Comparison of ENCODE assay signal across 8 mouse cellular contexts in genomic region chr3:88408953-88409352, GRCm38 (mm10). TPM values are rescaled to one million over a fixed set of nuclear protein-coding genes. Genes with fewer than 3 reads are reported as not detected.
A peak's percentile ranks its signal among the peaks of the same experiment; 100 is the strongest.
DNase-seq lines count a peak whose midpoint lies in the region; ATAC-seq and TF ChIP-seq lines count a peak whose summit lies in the region.
"Had no signal": no experiment of that assay in that cellular context is flagged by ENCODE, and none has a peak within 500 bp of the region (broad histone marks: within the 10 kb centered on the region; RNA-seq: fewer than 3 reads in every experiment).

No protein-coding gene starts in this region.

- peak overlapping the region; percentile 85 for H3K4me3 ChIP-seq in megakaryocyte, embryonic 14.5 days (replicated peaks)
- peak overlapping the region; percentile 59 for H3K4me3 ChIP-seq in embryonic fibroblast, embryonic 13.5 days (ENCODE audit: insufficient read depth, low read length)
- peak overlapping the region; percentile 71 for H3K4me3 ChIP-seq in limb, embryonic 13.5 days
- H3K4me3 ChIP-seq in stomach, embryonic 15.5 days (replicated peaks): peak overlapping the region; percentile 68

- H3K27me3 ChIP-seq in megakaryocyte, embryonic 14.5 days (replicated peaks): no peaks in the 10 kb centered on the region
- H3K27me3 ChIP-seq in limb, embryonic 13.5 days: no peaks in the 10 kb centered on the region
- no peaks in the 10 kb centered on the region for H3K27me3 ChIP-seq in stomach, embryonic 15.5 days (replicated peaks)

- H3K4me1 ChIP-seq in megakaryocyte, embryonic 14.5 days: peaks cover 66% of the 10 kb centered on the region
- peaks cover 16% of the 10 kb centered on the region; the same call in 1 of the 2 replicates for H3K4me1 ChIP-seq in embryonic fibroblast, embryonic 13.5 days (ENCODE audit: control insufficient read depth, insufficient read depth, low read length)
- peaks cover 33% of the 10 kb centered on the region for H3K4me1 ChIP-seq in limb, embryonic 13.5 days
- peaks cover 12% of the 10 kb centered on the region for H3K4me1 ChIP-seq in stomach, embryonic 15.5 days

- peak overlapping the region; percentile 68 for H3K4me2 ChIP-seq in limb, embryonic 13.5 days (replicated peaks)
- H3K4me2 ChIP-seq in stomach, embryonic 15.5 days: peak overlapping the region; percentile 77

- no peak overlapping the region for H3K27ac ChIP-seq in embryonic fibroblast, embryonic 13.5 days (ENCODE audit: insufficient read depth, low read length)
- no peak overlapping the region for H3K27ac ChIP-seq in limb, embryonic 13.5 days
- peak overlapping the region; percentile 18; the same call in 1 of the 2 replicates for H3K27ac ChIP-seq in stomach, embryonic 15.5 days

- H3K9ac ChIP-seq in limb, embryonic 13.5 days: peak overlapping the region; percentile 92
- H3K9ac ChIP-seq in stomach, embryonic 15.5 days: peak overlapping the region; percentile 78

- no peaks in the 10 kb centered on the region for H3K9me3 ChIP-seq in megakaryocyte, embryonic 14.5 days
- no peaks in the 10 kb centered on the region for H3K9me3 ChIP-seq in limb, embryonic 13.5 days
- no peaks in the 10 kb centered on the region for H3K9me3 ChIP-seq in stomach, embryonic 15.5 days

- no peak for ATAC-seq in megakaryocyte, adult 5-6 weeks (ENCODE audit: poor library complexity, severe bottlenecking)
- no peak for ATAC-seq in limb, embryonic 13.5 days (ENCODE audit: low FRiP score, low read depth)
- ATAC-seq in stomach, embryonic 15.5 days (ENCODE audit: insufficient read depth, low FRiP score, low read depth): no peak

- TF ChIP-seq CTCF in embryonic fibroblast, embryonic 13.5 days (IDR thresholded peaks at IDR 0.05; ENCODE audit: borderline replicate concordance, insufficient read depth, low read length): no peak

- WGBS in limb, embryonic 13.5 days: 71% methylated on average over 5 of the region's 5 CpGs
- 57% methylated on average over 5 of the region's 5 CpGs for whole genome bisulfite sequencing in stomach, embryonic 15.5 days

- no peak for DNase-seq in urinary bladder, postnatal 14 days (ENCODE audit: low spot score)
- DNase-seq in urinary bladder, postnatal 36 days (ENCODE audit: low spot score in 2 of 2): no peak
- DNase-seq: kidney, adult 8-10 months had no signal

- H3K36me3 ChIP-seq in megakaryocyte, embryonic 14.5 days (replicated peaks; ENCODE audit: low read length): peaks cover 33% of the 10 kb centered on the region
- H3K36me3 ChIP-seq in limb, embryonic 13.5 days: peaks cover 40% of the 10 kb centered on the region
- peaks cover 8% of the 10 kb centered on the region for H3K36me3 ChIP-seq in stomach, embryonic 15.5 days

- no peak for TF ChIP-seq POLR2A in embryonic fibroblast, embryonic 13.5 days (IDR thresholded peaks at IDR 0.05; ENCODE audit: low read depth, low read length)

RNA-seq across cellular contexts. Expression of gene Pmf1, which starts 1.2 kb away (rescaled TPM):
- 73.6 and 114 TPM in 2 replicates for polyA plus RNA-seq in megakaryocyte, embryonic 14.5 days (2012; ENCODE audit: insufficient read depth, low replicate concordance)
- total RNA-seq in megakaryocyte, adult 5-6 weeks (2015): 115 and 131 TPM in 2 replicates
- 78.5 and 81.9 TPM in 2 replicates for total RNA-seq in megakaryocyte, adult 5-6 weeks (2017)
- 24.4 and 29.9 TPM in 2 replicates for polyA plus RNA-seq in embryonic fibroblast, embryonic 13.5 days (2011; ENCODE audit: insufficient read length, low read depth, missing spikeins)
- 125 and 127 TPM in 2 replicates for polyA plus RNA-seq in limb, embryonic 13.5 days (2015; fragmentation: Nextera tagmentation; extraction: Ambion mirVana)
- 115 and 118 TPM in 2 replicates for polyA plus RNA-seq in stomach, embryonic 15.5 days (2015; fragmentation: Nextera tagmentation; extraction: Ambion mirVana)

RNA-seq across cellular contexts. Expression of gene Slc25a44, which starts 16.0 kb away (rescaled TPM):
- polyA plus RNA-seq in megakaryocyte, embryonic 14.5 days (2012; ENCODE audit: insufficient read depth, low replicate concordance): 6.7 and 7.2 TPM in 2 replicates
- 11.4 and 11.6 TPM in 2 replicates for total RNA-seq in megakaryocyte, adult 5-6 weeks (2015)
- 17.4 and 18.7 TPM in 2 replicates for total RNA-seq in megakaryocyte, adult 5-6 weeks (2017)
- 15.9 and 20.1 TPM in 2 replicates for polyA plus RNA-seq in embryonic fibroblast, embryonic 13.5 days (2011; ENCODE audit: insufficient read length, low read depth, missing spikeins)
- polyA plus RNA-seq in limb, embryonic 13.5 days (2015; fragmentation: Nextera tagmentation; extraction: Ambion mirVana): 17.3 and 18.3 TPM in 2 replicates
- 15.7 and 16.0 TPM in 2 replicates for polyA plus RNA-seq in stomach, embryonic 15.5 days (2015; fragmentation: Nextera tagmentation; extraction: Ambion mirVana)

RNA-seq across cellular contexts. Expression of gene Bglap, which starts 24.7 kb away (rescaled TPM):
- polyA plus RNA-seq in megakaryocyte, embryonic 14.5 days (2012; ENCODE audit: insufficient read depth, low replicate concordance): not detected in 2 replicates
- 0.93 and 1.5 TPM in 2 replicates for total RNA-seq in megakaryocyte, adult 5-6 weeks (2015)
- total RNA-seq in megakaryocyte, adult 5-6 weeks (2017): 5.0 and 6.3 TPM in 2 replicates
- polyA plus RNA-seq in embryonic fibroblast, embryonic 13.5 days (2011; ENCODE audit: insufficient read length, low read depth, missing spikeins): not detected in 2 replicates
- polyA plus RNA-seq in limb, embryonic 13.5 days (2015; fragmentation: Nextera tagmentation; extraction: Ambion mirVana): 0.63 TPM in 1 of 2 replicates, not detected in the other
- polyA plus RNA-seq in stomach, embryonic 15.5 days (2015; fragmentation: Nextera tagmentation; extraction: Ambion mirVana): 0.58 TPM in 1 of 2 replicates, not detected in the other

RNA-seq across cellular contexts. Expression of gene Bglap2, which starts 30.5 kb away (rescaled TPM):
- polyA plus RNA-seq in megakaryocyte, embryonic 14.5 days (2012; ENCODE audit: insufficient read depth, low replicate concordance): not detected in 2 replicates
- 0.84 TPM in 1 of 2 replicates, not detected in the other for total RNA-seq in megakaryocyte, adult 5-6 weeks (2015)
- total RNA-seq in megakaryocyte, adult 5-6 weeks (2017): 0.66 TPM in 1 of 2 replicates, not detected in the other
- not detected in 2 replicates for polyA plus RNA-seq in embryonic fibroblast, embryonic 13.5 days (2011; ENCODE audit: insufficient read length, low read depth, missing spikeins)
- not detected in 2 replicates for polyA plus RNA-seq in limb, embryonic 13.5 days (2015; fragmentation: Nextera tagmentation; extraction: Ambion mirVana)
- 0.35 and 1.6 TPM in 2 replicates for polyA plus RNA-seq in stomach, embryonic 15.5 days (2015; fragmentation: Nextera tagmentation; extraction: Ambion mirVana)

RNA-seq across cellular contexts. Expression of gene Bglap3, which starts 36.4 kb away (rescaled TPM):
- not detected in 2 replicates for polyA plus RNA-seq in megakaryocyte, embryonic 14.5 days (2012; ENCODE audit: insufficient read depth, low replicate concordance)
- total RNA-seq in megakaryocyte, adult 5-6 weeks (2015): not detected in 2 replicates
- not detected in 2 replicates for total RNA-seq in megakaryocyte, adult 5-6 weeks (2017)
- not detected in 2 replicates for polyA plus RNA-seq in embryonic fibroblast, embryonic 13.5 days (2011; ENCODE audit: insufficient read length, low read depth, missing spikeins)
- polyA plus RNA-seq in limb, embryonic 13.5 days (2015; fragmentation: Nextera tagmentation; extraction: Ambion mirVana): 0.37 TPM in 1 of 2 replicates, not detected in the other
- polyA plus RNA-seq in stomach, embryonic 15.5 days (2015; fragmentation: Nextera tagmentation; extraction: Ambion mirVana): 1.8 and 4.1 TPM in 2 replicates
